Mouse (Mus musculus): Measurements from ENCODE around the gene Sass6. TPM values are rescaled to one million over a fixed set of nuclear protein-coding genes. Genes with fewer than 3 reads are reported as not detected.
A peak's percentile ranks its signal among the peaks of the same experiment; 100 is the strongest.

Gene Sass6
- polyA plus RNA-seq, 1 experiment from 2014 or later: 27.9 TPM

DNA sequence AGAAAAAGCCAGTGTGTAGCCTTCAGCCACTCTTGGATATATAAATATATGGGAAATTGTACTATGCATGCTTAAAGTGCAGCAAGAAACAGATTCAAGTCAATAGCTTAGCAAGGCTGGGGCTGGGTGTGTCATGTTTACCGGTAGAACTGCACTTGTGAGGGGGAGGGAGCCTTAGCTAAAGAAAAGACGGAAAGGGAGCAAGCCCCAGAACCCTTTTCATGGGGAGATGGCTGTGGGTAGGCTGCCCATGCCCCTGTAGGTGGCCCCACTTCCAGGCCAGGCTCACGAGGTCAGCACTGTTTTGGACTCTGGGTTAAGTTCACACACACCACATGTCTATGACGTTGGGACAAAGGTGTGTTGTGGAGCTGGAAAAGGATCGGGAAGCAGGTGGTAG lies 41.0 kb downstream of the Sass6 start:
- H3K9me3 ChIP-seq (ENCODE audit: control insufficient read depth, low read depth, low read length): no peaks in the 10 kb centered on the region
- ATAC-seq (ENCODE audit: insufficient number of reproducible peaks, insufficient read depth, low FRiP score, low read depth): no peak
- H3K4me2 ChIP-seq (replicated peaks; ENCODE audit: low read depth, low read length): no peak overlapping the region
- H3K9ac ChIP-seq (replicated peaks; ENCODE audit: low read depth, low read length): no peak overlapping the region
- no peaks in the 10 kb centered on the region for H3K4me1 ChIP-seq (ENCODE audit: control insufficient read depth, insufficient read depth, low read length)
- WGBS: 51% methylated on average over 5 of the region's 5 CpGs
- no peak overlapping the region for H3K4me3 ChIP-seq (ENCODE audit: low read depth, low read length)
- peak overlapping the region; percentile 27; the same call in 1 of the 2 replicates for H3K27ac ChIP-seq (ENCODE audit: low read length)
- H3K27me3 ChIP-seq (ENCODE audit: control insufficient read depth, insufficient read depth, low read length): no peaks in the 10 kb centered on the region
- H3K36me3 ChIP-seq (ENCODE audit: control insufficient read depth, insufficient read depth, low read length): peaks cover 76% of the 10 kb centered on the region

DNA sequence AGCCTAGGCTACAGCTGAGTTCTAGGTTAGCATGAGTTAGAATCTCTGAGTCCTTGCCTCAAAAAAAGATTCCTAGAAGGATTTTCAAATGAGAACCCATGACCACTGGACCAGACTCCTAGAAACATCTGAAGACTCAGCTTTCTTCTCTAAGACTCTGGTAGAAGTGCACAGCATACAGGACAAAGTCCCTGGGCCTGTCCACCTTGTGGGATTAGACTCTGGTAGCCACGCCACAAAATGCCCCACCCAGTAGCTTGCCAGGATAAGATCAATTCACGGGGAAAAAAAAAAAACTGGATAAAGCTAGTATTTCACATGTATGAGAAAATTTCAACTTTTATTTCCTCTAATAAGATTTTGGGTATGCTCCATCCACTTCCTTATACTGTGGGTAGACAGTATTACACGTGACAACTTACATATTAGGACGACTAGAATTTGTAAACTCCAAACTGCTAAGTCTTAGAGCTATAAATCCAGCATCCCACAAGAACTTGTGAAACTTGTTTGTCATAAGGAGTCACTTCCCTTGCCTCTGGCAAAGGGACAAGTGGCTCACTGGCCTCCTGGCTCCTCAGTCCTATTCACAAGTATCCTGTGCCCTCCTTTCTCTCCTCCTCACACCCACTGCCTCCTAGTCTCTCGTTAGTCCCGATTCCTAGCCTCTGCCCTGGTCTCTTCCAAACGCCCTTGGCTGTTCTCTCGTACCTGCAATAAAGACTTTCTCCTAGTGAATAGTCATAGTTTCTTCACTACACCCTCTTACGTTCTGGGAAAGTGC lies 43.1 kb downstream of the Sass6 start:
- H3K4me3 ChIP-seq (ENCODE audit: low read depth, low read length): no peak overlapping the region
- WGBS: 83% methylated on average over 9 of the region's 9 CpGs
- no peaks in the 10 kb centered on the region for H3K27me3 ChIP-seq (ENCODE audit: control insufficient read depth, insufficient read depth, low read length)
- no peak overlapping the region for H3K9ac ChIP-seq (replicated peaks; ENCODE audit: low read depth, low read length)
- H3K9me3 ChIP-seq (ENCODE audit: control insufficient read depth, low read depth, low read length): no peaks in the 10 kb centered on the region
- H3K27ac ChIP-seq (ENCODE audit: low read length): no peak overlapping the region
- H3K4me2 ChIP-seq (replicated peaks; ENCODE audit: low read depth, low read length): no peak overlapping the region
- peaks cover 85% of the 10 kb centered on the region for H3K36me3 ChIP-seq (ENCODE audit: control insufficient read depth, insufficient read depth, low read length)
- no peak for ATAC-seq (ENCODE audit: insufficient number of reproducible peaks, insufficient read depth, low FRiP score, low read depth)
- H3K4me1 ChIP-seq (ENCODE audit: control insufficient read depth, insufficient read depth, low read length): no peaks in the 10 kb centered on the region

DNA sequence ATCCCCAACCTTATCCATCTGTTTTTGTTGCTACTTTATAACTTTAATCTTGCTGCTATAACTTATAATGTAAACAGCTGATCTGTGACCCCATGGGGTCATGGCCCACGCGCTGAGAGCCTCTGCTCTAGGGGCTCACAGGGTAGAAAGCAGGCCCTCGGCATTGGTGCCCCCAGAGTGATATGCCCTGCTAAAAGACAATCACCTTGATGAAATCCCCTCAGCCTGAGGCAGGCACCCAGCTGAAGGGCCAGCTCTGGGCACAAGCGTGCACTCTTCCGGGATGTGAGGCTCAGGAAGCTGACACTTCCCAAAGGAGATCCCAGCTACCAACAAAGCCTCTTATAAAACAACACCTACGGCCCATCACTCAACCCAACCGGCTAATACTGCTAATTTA lies 43.8 kb downstream of the Sass6 start:
- H3K9ac ChIP-seq (replicated peaks; ENCODE audit: low read depth, low read length): no peak overlapping the region
- H3K4me1 ChIP-seq (ENCODE audit: control insufficient read depth, insufficient read depth, low read length): no peaks in the 10 kb centered on the region
- no peaks in the 10 kb centered on the region for H3K27me3 ChIP-seq (ENCODE audit: control insufficient read depth, insufficient read depth, low read length)
- H3K4me3 ChIP-seq (ENCODE audit: low read depth, low read length): no peak overlapping the region
- ATAC-seq (ENCODE audit: insufficient number of reproducible peaks, insufficient read depth, low FRiP score, low read depth): no peak
- H3K36me3 ChIP-seq (ENCODE audit: control insufficient read depth, insufficient read depth, low read length): peaks cover 87% of the 10 kb centered on the region
- WGBS: 84% methylated on average over 7 of the region's 7 CpGs
- no peak overlapping the region for H3K4me2 ChIP-seq (replicated peaks; ENCODE audit: low read depth, low read length)
- no peak overlapping the region for H3K27ac ChIP-seq (ENCODE audit: low read length)
- H3K9me3 ChIP-seq (ENCODE audit: control insufficient read depth, low read depth, low read length): no peaks in the 10 kb centered on the region

DNA sequence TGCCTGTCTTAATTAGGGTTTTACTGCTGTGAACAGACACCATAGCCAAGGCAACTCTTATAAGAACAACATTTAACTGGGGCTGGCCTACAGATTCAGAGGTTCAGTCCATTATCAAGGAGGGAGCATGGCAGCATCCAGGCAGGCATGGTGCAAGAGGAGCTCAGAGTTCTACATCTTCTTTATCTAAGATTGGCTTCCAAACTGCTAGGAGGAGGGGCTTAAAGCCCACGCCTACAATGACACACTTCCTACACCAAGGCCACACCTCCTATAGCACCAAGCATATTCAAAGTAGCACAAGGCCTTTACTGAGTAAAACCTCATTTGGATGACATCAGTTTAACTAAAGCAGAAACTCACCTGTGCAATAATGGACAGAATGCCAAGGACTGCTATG lies 45.2 kb downstream of the Sass6 start:
- WGBS: 94% methylated on average over 1 of the region's 1 CpGs
- no peak for ATAC-seq (ENCODE audit: insufficient number of reproducible peaks, insufficient read depth, low FRiP score, low read depth)

DNA sequence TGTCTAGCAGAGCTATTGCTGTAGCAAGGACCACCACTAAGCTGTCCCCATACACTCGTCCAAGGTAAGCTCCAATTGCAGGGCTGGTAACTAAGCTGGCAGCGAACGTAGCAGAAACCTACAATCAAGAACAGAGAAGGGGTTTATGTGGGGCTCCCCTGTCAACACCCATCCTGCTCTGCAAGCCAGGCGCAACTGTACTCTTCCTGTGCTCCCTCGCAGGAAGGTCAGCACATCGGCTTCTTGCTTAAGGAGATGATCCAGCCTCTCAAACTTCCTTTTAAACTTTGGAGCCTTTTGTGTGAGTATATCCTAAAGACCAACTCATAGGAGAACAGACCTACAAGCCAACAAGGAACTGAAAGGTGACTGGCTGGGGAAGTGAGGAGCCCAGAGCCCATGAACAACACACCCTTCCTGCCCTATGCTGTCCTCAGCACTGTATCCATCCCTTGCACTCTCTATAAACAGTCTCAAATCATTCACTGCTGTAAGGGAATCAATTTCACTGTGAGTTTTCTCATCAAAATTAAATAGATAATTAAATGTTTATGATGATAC lies 47.1 kb downstream of the Sass6 start:
- WGBS: 94% methylated on average over 6 of the region's 6 CpGs
- H3K9ac ChIP-seq (replicated peaks; ENCODE audit: low read depth, low read length): no peak overlapping the region
- no peak overlapping the region for H3K27ac ChIP-seq (ENCODE audit: low read length)
- no peak overlapping the region for H3K4me2 ChIP-seq (replicated peaks; ENCODE audit: low read depth, low read length)
- H3K9me3 ChIP-seq (ENCODE audit: control insufficient read depth, low read depth, low read length): no peaks in the 10 kb centered on the region
- H3K4me1 ChIP-seq (ENCODE audit: control insufficient read depth, insufficient read depth, low read length): no peaks in the 10 kb centered on the region
- no peak overlapping the region for H3K4me3 ChIP-seq (ENCODE audit: low read depth, low read length)
- H3K27me3 ChIP-seq (ENCODE audit: control insufficient read depth, insufficient read depth, low read length): no peaks in the 10 kb centered on the region
- H3K36me3 ChIP-seq (ENCODE audit: control insufficient read depth, insufficient read depth, low read length): peaks cover 89% of the 10 kb centered on the region
- no peak for ATAC-seq (ENCODE audit: insufficient number of reproducible peaks, insufficient read depth, low FRiP score, low read depth)

More for the DNA sequence above, 45.2 kb downstream of the Sass6 start:
- Histone ChIP-seq H3K4me3 (ENCODE audit: low read depth, low read length) (no peak overlapping the region), H3K27me3 (ENCODE audit: control insufficient read depth, insufficient read depth, low read length) (no peaks in the 10 kb centered on the region), H3K9ac (replicated peaks; ENCODE audit: low read depth, low read length) (no peak overlapping the region), H3K36me3 (ENCODE audit: control insufficient read depth, insufficient read depth, low read length) (peaks cover 85% of the 10 kb centered on the region), H3K4me1 (ENCODE audit: control insufficient read depth, insufficient read depth, low read length) (no peaks in the 10 kb centered on the region), H3K9me3 (ENCODE audit: control insufficient read depth, low read depth, low read length) (no peaks in the 10 kb centered on the region), H3K4me2 (replicated peaks; ENCODE audit: low read depth, low read length) (no peak overlapping the region), H3K27ac (ENCODE audit: low read length) (no peak overlapping the region)

DNA sequence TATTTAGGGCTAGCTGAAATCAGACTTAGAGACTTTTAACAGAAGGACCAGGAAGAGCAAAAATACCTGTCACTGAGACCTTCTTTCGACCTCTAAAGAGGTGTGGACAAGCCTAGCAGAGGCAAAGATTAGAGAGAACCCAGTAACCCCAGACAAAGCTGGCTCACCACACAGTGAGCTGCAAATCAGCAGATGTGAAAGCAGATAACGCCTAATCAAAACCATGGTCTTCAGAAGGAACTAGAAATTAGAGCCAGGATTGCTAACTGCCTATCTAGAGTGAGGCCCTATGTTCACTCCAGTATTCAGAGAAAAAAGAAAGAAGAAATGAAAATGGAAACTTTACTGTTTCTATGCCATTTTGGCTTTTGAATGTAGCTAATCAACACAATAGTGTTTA lies 47.6 kb downstream of the Sass6 start:
- Histone ChIP-seq H3K9me3 (ENCODE audit: control insufficient read depth, low read depth, low read length) (no peaks in the 10 kb centered on the region), H3K27ac (ENCODE audit: low read length) (no peak overlapping the region), H3K4me1 (ENCODE audit: control insufficient read depth, insufficient read depth, low read length) (no peaks in the 10 kb centered on the region), H3K36me3 (ENCODE audit: control insufficient read depth, insufficient read depth, low read length) (peaks cover 86% of the 10 kb centered on the region), H3K4me3 (ENCODE audit: low read depth, low read length) (no peak overlapping the region), H3K4me2 (replicated peaks; ENCODE audit: low read depth, low read length) (no peak overlapping the region), H3K9ac (replicated peaks; ENCODE audit: low read depth, low read length) (no peak overlapping the region), H3K27me3 (ENCODE audit: control insufficient read depth, insufficient read depth, low read length) (no peaks in the 10 kb centered on the region)
- WGBS: 93% methylated on average over 2 of the region's 2 CpGs
- ATAC-seq (ENCODE audit: insufficient number of reproducible peaks, insufficient read depth, low FRiP score, low read depth): no peak

DNA sequence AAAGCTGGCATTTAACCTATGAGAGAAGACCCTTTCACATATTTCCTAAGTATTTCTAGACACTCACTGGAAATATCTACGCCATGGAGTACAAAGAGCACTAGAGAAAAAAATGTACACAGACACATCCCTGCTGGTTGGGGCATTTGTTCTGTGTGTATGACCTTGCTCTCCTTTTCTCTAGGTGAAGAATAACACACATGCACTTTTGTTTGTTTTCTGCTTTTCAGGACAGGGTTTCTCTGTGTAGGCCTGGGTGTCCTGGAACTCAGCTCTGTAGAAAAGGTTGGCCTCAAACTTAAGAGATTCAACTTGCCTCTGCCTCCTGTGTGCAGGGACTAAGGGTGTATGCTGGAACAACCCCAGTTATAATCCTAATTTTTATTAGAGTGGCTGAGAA lies 51.6 kb downstream of the Sass6 start:
- no peak overlapping the region for H3K27ac ChIP-seq (ENCODE audit: low read length)
- no peak overlapping the region for H3K4me3 ChIP-seq (ENCODE audit: low read depth, low read length)
- ATAC-seq (ENCODE audit: insufficient number of reproducible peaks, insufficient read depth, low FRiP score, low read depth): no peak
- no peaks in the 10 kb centered on the region for H3K27me3 ChIP-seq (ENCODE audit: control insufficient read depth, insufficient read depth, low read length)
- H3K9me3 ChIP-seq (ENCODE audit: control insufficient read depth, low read depth, low read length): no peaks in the 10 kb centered on the region
- H3K4me1 ChIP-seq (ENCODE audit: control insufficient read depth, insufficient read depth, low read length): no peaks in the 10 kb centered on the region
- 82% methylated on average over 1 of the region's 1 CpGs for WGBS
- H3K9ac ChIP-seq (replicated peaks; ENCODE audit: low read depth, low read length): no peak overlapping the region
- peaks cover 56% of the 10 kb centered on the region for H3K36me3 ChIP-seq (ENCODE audit: control insufficient read depth, insufficient read depth, low read length)
- H3K4me2 ChIP-seq (replicated peaks; ENCODE audit: low read depth, low read length): no peak overlapping the region

DNA sequence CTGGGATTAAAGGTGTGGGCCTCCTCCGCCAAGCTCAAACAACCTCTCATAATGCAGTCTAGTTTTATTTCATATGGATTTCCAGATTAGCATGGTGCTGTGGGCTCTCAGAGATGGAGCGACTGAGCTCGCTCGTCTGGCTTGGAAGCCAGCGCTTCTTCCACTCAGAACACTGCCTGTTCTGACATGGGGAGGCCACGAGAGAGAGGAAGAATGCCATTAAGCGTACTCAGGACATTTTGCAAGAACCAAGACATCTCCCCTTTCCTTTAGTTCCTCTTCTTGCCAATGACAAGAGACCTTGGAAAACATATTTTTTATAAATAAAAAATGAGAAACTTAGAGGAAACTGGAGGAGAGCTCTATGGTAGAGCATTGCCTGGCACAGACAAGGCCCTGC lies 54.0 kb downstream of the Sass6 start:
- H3K27ac ChIP-seq (ENCODE audit: low read length): no peak overlapping the region
- peaks cover 33% of the 10 kb centered on the region for H3K36me3 ChIP-seq (ENCODE audit: control insufficient read depth, insufficient read depth, low read length)
- 96% methylated on average over 7 of the region's 7 CpGs for WGBS
- H3K4me2 ChIP-seq (replicated peaks; ENCODE audit: low read depth, low read length): no peak overlapping the region
- H3K4me3 ChIP-seq (ENCODE audit: low read depth, low read length): no peak overlapping the region
- H3K27me3 ChIP-seq (ENCODE audit: control insufficient read depth, insufficient read depth, low read length): no peaks in the 10 kb centered on the region
- ATAC-seq (ENCODE audit: insufficient number of reproducible peaks, insufficient read depth, low FRiP score, low read depth): no peak
- no peaks in the 10 kb centered on the region for H3K4me1 ChIP-seq (ENCODE audit: control insufficient read depth, insufficient read depth, low read length)
- no peaks in the 10 kb centered on the region for H3K9me3 ChIP-seq (ENCODE audit: control insufficient read depth, low read depth, low read length)
- H3K9ac ChIP-seq (replicated peaks; ENCODE audit: low read depth, low read length): no peak overlapping the region

DNA sequence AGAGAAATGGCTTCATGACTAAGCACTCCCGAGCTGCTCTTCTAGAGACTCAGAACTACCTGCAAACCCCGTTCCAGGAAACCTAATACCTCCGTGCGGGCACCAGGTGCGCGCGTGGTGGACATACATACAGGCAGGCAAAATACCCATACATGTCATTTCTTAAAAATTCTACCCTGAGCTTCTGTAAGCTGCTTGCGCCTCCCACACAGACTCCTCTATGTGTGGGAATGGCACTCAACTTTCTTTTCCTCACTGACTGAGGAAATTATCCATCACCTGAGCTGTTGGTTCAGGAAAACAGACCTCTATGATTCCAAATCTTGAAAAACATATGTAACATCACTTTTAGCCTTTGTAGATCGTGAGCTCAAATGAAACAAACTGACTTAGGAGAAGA lies 55.9 kb downstream of the Sass6 start:
- Histone ChIP-seq H3K4me2 (replicated peaks; ENCODE audit: low read depth, low read length) (no peak overlapping the region), H3K27ac (ENCODE audit: low read length) (no peak overlapping the region), H3K27me3 (ENCODE audit: control insufficient read depth, insufficient read depth, low read length) (no peaks in the 10 kb centered on the region), H3K4me3 (ENCODE audit: low read depth, low read length) (no peak overlapping the region), H3K9ac (replicated peaks; ENCODE audit: low read depth, low read length) (no peak overlapping the region), H3K4me1 (ENCODE audit: control insufficient read depth, insufficient read depth, low read length) (no peaks in the 10 kb centered on the region), H3K36me3 (ENCODE audit: control insufficient read depth, insufficient read depth, low read length) (peaks cover 18% of the 10 kb centered on the region), H3K9me3 (ENCODE audit: control insufficient read depth, low read depth, low read length) (no peaks in the 10 kb centered on the region)
- 94% methylated on average over 9 of the region's 9 CpGs for WGBS
- ATAC-seq (ENCODE audit: insufficient number of reproducible peaks, insufficient read depth, low FRiP score, low read depth): no peak

Measured in stomach, embryonic 14.5 days (tissue).